Mouse (Mus musculus) limb, embryonic 15.5 days (tissue): ENCODE measurements around the gene Gpr180. TPM values are rescaled to one million over a fixed set of nuclear protein-coding genes. Genes with fewer than 3 reads are reported as not detected.
"Not testable (repeated sequence)": the region's sequence is repeated elsewhere in the genome, so short reads cannot be mapped to it uniquely, and the experiment has no call there.

Source experiments
- ATAC-seq: fragments of 200-750 bp; cut with Nextera tagmentation; 2 replicates; pipeline ENCODE4 v1.8.0; 2017; ENCODE audit warnings: low read depth, moderate TSS enrichment; ENCODE audit not compliant: insufficient number of reproducible peaks, low FRiP score, low TSS enrichment
- H3K27ac ChIP-seq: fragments of 300-500 bp; sonication (generic); 2 replicates; pipeline ENCODE4 v1.5.1; 2015; ENCODE audit warnings: moderate library complexity, mild to moderate bottlenecking, inconsistent platforms
- H3K27me3 ChIP-seq: fragments of 300-500 bp; sonication (generic); 2 replicates; pipeline ENCODE4 v1.6.1; 2015; ENCODE audit warnings: inconsistent platforms
- H3K36me3 ChIP-seq: fragments of 300-500 bp; sonication (generic); 2 replicates; pipeline ENCODE4 v1.6.1; 2015; ENCODE audit warnings: inconsistent platforms
- H3K4me1 ChIP-seq: fragments of 300-500 bp; sonication (generic); 2 replicates; pipeline ENCODE4 v1.6.1; 2015; ENCODE audit warnings: inconsistent platforms
- H3K4me2 ChIP-seq: fragments of 300-500 bp; sonication (generic); 2 replicates; pipeline ENCODE4 v1.6.1; 2015; ENCODE audit warnings: mild to moderate bottlenecking, inconsistent platforms
- H3K4me3 ChIP-seq: fragments of 300-500 bp; sonication (generic); 2 replicates; pipeline ENCODE4 v1.5.1; 2015; ENCODE audit warnings: mild to moderate bottlenecking, inconsistent platforms
- H3K9ac ChIP-seq: fragments of 300-500 bp; sonication (generic); 2 replicates; pipeline ENCODE4 v1.6.1; 2015; ENCODE audit warnings: inconsistent platforms
- H3K9me3 ChIP-seq: fragments of 300-500 bp; sonication (generic); 2 replicates; pipeline ENCODE4 v1.6.1; 2016; ENCODE audit warnings: inconsistent platforms
- WGBS: fragments of 180-500 bp; shearing (Covaris S2); methylation state at CpG from one replicate; pipeline ENCODE4 v1.1.7; 2015; 5-methylcytosine and 5-hydroxymethylcytosine counted together
- polyA plus RNA-seq: library from polyadenylated mRNA; unstranded; fragments of >200 nt; fragmentation: Nextera tagmentation; extraction: Ambion mirVana; gene quantifications from 2 replicates; pipeline ENCODE4 v1.2.1, GENCODE M21; 2015

The Gpr180 gene
- polyA plus RNA-seq, 1 experiment from 2014 or later: 83.3 TPM

DNA sequence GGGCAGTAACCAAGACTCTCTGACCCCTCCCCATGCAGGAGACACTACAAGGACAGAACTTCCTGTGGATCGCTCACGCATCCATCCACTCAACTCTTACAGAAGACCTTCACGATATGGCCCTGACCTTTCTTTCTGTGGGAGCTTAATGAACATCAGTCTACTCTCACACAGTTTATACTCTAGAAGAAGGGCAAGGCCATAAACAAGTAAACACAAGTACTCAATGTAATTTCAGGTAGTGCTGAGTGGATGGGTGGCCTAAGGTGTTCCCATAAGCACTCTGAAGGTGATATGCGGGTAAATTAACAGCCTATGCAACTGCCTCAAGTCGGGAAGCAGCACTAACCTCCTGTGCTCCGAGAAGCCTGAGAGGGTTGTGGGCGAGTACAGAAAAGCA lies 5.5 kb upstream of the Gpr180 start:
- no peak for ATAC-seq

DNA sequence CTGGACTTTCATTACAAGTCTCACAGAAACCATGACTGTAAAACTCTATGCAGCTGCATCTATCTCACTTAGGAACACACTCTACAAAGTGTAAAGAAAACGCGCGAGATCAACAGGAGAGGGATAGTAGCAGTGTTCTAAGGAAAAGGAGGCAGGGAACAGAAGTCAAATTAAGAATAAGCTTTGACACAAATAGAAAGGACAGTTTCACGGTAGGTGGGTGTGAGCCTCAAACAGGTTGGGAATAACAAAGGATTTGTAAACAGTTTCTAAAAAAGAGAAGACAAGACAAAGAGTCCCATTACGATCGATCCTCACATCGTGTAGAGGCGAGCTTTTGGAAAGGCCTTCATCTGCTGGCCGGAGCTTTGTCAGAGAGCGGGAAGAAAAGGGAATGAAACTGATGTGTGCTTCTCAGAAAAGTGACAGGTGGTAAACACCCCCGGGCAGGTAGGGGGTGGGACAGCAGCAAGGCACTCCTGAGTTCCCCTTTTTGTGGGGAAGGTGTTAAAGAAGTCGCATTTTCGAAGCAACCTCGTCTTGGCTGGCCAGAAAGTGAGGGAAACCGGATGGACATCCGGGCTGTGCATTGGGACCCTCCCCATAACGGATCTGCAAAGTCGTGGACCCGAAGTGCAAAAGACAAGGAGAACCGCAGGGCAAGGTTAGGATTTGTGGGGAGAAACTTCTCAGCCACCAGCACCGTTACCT lies 4.9 kb upstream of the Gpr180 start:
- 0 out of 2 replicates have a peak, but pooled peaks have one; percentile 3 for ATAC-seq
- Histone ChIP-seq H3K27ac (peak overlapping the region; percentile 79), H3K4me3 (peak overlapping the region; percentile 67), H3K36me3 (peaks cover 24% of the 10 kb centered on the region), H3K9ac (peak overlapping the region; percentile 65), H3K4me2 (peak overlapping the region; percentile 73), H3K4me1 (peaks cover 14% of the 10 kb centered on the region), H3K27me3 (no peaks in the 10 kb centered on the region), H3K9me3 (no peaks in the 10 kb centered on the region)
- WGBS: 14% methylated on average over 21 of the region's 21 CpGs

More for the DNA sequence above, 5.5 kb upstream of the Gpr180 start:
- Histone ChIP-seq H3K9me3 (no peaks in the 10 kb centered on the region), H3K27me3 (no peaks in the 10 kb centered on the region), H3K36me3 (peaks cover 30% of the 10 kb centered on the region), H3K4me3 (peak overlapping the region; percentile 67), H3K4me2 (peak overlapping the region; percentile 73), H3K27ac (no peak overlapping the region), H3K4me1 (peaks cover 12% of the 10 kb centered on the region), H3K9ac (peak overlapping the region; percentile 65; the same call in 1 of the 2 replicates)
- WGBS: 79% methylated on average over 7 of the region's 7 CpGs

GRCm38 (mm10) chr14:118132642-118132977 lies 4.3 kb upstream of the Gpr180 start, which contains the start of gene Tgds:
Gene Tgds (minus strand): TSS chr14:118132755.
- H3K4me2 ChIP-seq: peak within 1 kb of the TSS; percentile 73
- H3K36me3 ChIP-seq: peaks cover 19% of the 10 kb centered on the region
- no peaks in the 10 kb centered on the region for H3K9me3 ChIP-seq
- WGBS: 0% methylated on average over 28 of the region's 28 CpGs
- ATAC-seq: peak; percentile 79
- H3K4me3 ChIP-seq: peak within 1 kb of the TSS; percentile 67
- H3K27me3 ChIP-seq: no peaks in the 10 kb centered on the region
- H3K27ac ChIP-seq: peak within 1 kb of the TSS; percentile 79
- H3K9ac ChIP-seq: peak within 1 kb of the TSS; percentile 65
- H3K4me1 ChIP-seq: peaks cover 14% of the 10 kb centered on the region

GRCm38 (mm10) chr14:118137487-118137886 lies 529 bp downstream of the Gpr180 start:
- peaks cover 10% of the 10 kb centered on the region; the same call in 1 of the 2 replicates for H3K4me1 ChIP-seq
- H3K27ac ChIP-seq: peak overlapping the region; percentile 79
- ATAC-seq: peak; percentile 35; the same call in 1 of the 2 replicates
- H3K27me3 ChIP-seq: no peaks in the 10 kb centered on the region
- peak overlapping the region; percentile 88 for H3K9ac ChIP-seq
- H3K4me3 ChIP-seq: peak overlapping the region; percentile 89
- 0% methylated on average over 13 of the region's 13 CpGs for WGBS
- H3K36me3 ChIP-seq: peaks cover 29% of the 10 kb centered on the region
- H3K9me3 ChIP-seq: no peaks in the 10 kb centered on the region
- H3K4me2 ChIP-seq: peak overlapping the region; percentile 72

DNA sequence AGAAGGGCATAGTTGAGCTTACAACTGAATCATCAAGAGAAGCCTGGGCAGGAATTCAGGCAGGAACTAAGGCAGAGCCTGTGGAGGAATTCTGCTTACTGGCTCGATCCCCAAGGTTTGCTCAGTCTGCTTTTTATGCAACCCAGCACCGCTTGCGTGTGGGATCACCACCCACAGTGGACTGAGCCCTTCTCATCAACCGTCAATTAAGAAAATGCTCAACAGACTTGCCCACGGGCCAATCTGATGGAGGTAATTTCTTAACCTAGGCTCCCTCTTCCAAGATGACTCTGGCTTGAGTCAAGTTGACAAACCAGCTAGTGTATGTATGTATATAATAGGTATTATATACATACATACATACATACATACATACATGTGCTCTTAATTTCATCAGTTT lies 5.3 kb downstream of the Gpr180 start:
- no peak overlapping the region for H3K9ac ChIP-seq
- H3K27me3 ChIP-seq: no peaks in the 10 kb centered on the region
- peaks cover 40% of the 10 kb centered on the region for H3K36me3 ChIP-seq
- H3K9me3 ChIP-seq: no peaks in the 10 kb centered on the region
- 0 out of 2 replicates have a peak, but pooled peaks cover 5% of the 10 kb centered on the region for H3K4me1 ChIP-seq
- no peak for ATAC-seq
- H3K4me2 ChIP-seq: no peak overlapping the region
- H3K27ac ChIP-seq: no peak overlapping the region
- 86% methylated on average over 5 of the region's 5 CpGs for WGBS
- H3K4me3 ChIP-seq: no peak overlapping the region

DNA sequence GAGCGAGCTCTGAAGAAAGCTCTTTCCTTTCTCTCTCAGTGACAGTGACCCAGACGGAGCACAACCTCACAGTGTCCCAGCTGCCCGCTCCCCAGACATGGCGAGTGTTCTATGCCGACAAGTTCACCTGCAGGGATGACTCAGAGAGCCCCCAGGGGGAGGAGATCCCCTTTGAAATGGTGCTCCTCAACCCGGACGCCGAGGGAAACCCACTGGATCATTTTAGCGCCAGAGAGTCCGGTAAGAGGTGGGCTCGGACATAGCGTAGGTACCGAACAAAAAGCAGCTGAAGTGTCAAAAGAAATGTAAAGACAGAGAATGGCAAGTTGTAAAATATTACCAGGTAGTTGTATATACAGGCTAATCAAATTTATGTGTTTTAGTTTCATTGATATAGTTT lies 11.1 kb downstream of the Gpr180 start:
- Histone ChIP-seq H3K27ac (no peak overlapping the region), H3K36me3 (peaks cover 33% of the 10 kb centered on the region), H3K4me2 (no peak overlapping the region), H3K4me3 (no peak overlapping the region), H3K9ac (no peak overlapping the region), H3K4me1 (no peaks in the 10 kb centered on the region), H3K9me3 (no peaks in the 10 kb centered on the region), H3K27me3 (no peaks in the 10 kb centered on the region)
- no peak for ATAC-seq
- WGBS: 94% methylated on average over 13 of the region's 13 CpGs

DNA sequence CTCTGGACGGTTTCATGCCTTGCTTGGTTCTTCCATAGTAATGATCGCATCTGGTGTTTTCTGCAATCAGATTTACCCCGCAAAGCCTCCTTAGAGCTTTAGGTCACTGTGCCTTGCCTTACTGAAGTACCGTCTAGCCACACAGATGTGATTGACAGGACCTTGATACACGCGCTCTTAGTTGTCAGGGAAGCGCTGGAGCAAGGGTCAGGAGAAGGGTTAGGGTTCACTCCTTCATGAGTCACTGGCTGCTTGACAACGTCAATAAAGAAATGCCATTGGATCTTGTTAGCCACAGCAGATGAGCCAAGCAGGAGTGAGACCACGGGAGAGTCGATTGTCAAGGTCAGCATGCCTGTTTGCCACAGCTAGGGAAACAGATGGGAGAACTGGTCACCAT lies 11.6 kb downstream of the Gpr180 start:
- H3K27ac ChIP-seq: no peak overlapping the region
- H3K4me1 ChIP-seq: no peaks in the 10 kb centered on the region
- H3K9ac ChIP-seq: no peak overlapping the region
- 89% methylated on average over 10 of the region's 10 CpGs for WGBS
- no peak overlapping the region for H3K4me3 ChIP-seq
- no peaks in the 10 kb centered on the region for H3K27me3 ChIP-seq
- peaks cover 36% of the 10 kb centered on the region for H3K36me3 ChIP-seq
- H3K4me2 ChIP-seq: no peak overlapping the region
- no peak for ATAC-seq
- H3K9me3 ChIP-seq: no peaks in the 10 kb centered on the region

GRCm38 (mm10) chr14:118150656-118151551 lies 13.9 kb downstream of the Gpr180 start:
- Histone ChIP-seq H3K9ac (no peak overlapping the region), H3K36me3 (peaks cover 54% of the 10 kb centered on the region)
- ATAC-seq: no peak

GRCm38 (mm10) chr14:118151651-118152293 lies 14.8 kb downstream of the Gpr180 start:
- no peaks in the 10 kb centered on the region for H3K4me1 ChIP-seq
- no peaks in the 10 kb centered on the region for H3K27me3 ChIP-seq
- ATAC-seq: no peak
- no peak overlapping the region for H3K9ac ChIP-seq
- H3K9me3 ChIP-seq: no peaks in the 10 kb centered on the region
- H3K4me3 ChIP-seq: no peak overlapping the region
- 77% methylated on average over 5 of the region's 5 CpGs for WGBS
- H3K27ac ChIP-seq: no peak overlapping the region
- H3K36me3 ChIP-seq: peaks cover 60% of the 10 kb centered on the region
- no peak overlapping the region for H3K4me2 ChIP-seq

More at GRCm38 (mm10) chr14:118150656-118151551, 13.9 kb downstream of the Gpr180 start:
- Histone ChIP-seq H3K4me1 (no peaks in the 10 kb centered on the region), H3K27ac (no peak overlapping the region), H3K4me3 (no peak overlapping the region), H3K4me2 (no peak overlapping the region), H3K9me3 (no peaks in the 10 kb centered on the region), H3K27me3 (no peaks in the 10 kb centered on the region)
- WGBS: 84% methylated on average over 26 of the region's 26 CpGs

GRCm38 (mm10) chr14:118152294-118152651 lies 15.3 kb downstream of the Gpr180 start:
- 91% methylated on average over 8 of the region's 8 CpGs for WGBS
- no peaks in the 10 kb centered on the region for H3K9me3 ChIP-seq
- H3K27me3 ChIP-seq: no peaks in the 10 kb centered on the region
- peaks cover 56% of the 10 kb centered on the region for H3K36me3 ChIP-seq
- no peaks in the 10 kb centered on the region for H3K4me1 ChIP-seq
- no peak overlapping the region for H3K27ac ChIP-seq
- ATAC-seq: no peak
- no peak overlapping the region for H3K4me3 ChIP-seq
- H3K9ac ChIP-seq: no peak overlapping the region
- no peak overlapping the region for H3K4me2 ChIP-seq

GRCm38 (mm10) chr14:118156056-118156455 lies 19.1 kb downstream of the Gpr180 start:
- H3K27ac ChIP-seq, H3K9ac ChIP-seq, H3K27me3 ChIP-seq, ATAC-seq, H3K4me1 ChIP-seq, H3K9me3 ChIP-seq, H3K4me3 ChIP-seq, H3K4me2 ChIP-seq: not testable (repeated sequence)
- 91% methylated on average over 16 of the region's 16 CpGs for WGBS
- H3K36me3 ChIP-seq: peaks cover 65% of the 10 kb centered on the region
